Mouse (Mus musculus): ENCODE data around the gene Elk3.

DNA sequence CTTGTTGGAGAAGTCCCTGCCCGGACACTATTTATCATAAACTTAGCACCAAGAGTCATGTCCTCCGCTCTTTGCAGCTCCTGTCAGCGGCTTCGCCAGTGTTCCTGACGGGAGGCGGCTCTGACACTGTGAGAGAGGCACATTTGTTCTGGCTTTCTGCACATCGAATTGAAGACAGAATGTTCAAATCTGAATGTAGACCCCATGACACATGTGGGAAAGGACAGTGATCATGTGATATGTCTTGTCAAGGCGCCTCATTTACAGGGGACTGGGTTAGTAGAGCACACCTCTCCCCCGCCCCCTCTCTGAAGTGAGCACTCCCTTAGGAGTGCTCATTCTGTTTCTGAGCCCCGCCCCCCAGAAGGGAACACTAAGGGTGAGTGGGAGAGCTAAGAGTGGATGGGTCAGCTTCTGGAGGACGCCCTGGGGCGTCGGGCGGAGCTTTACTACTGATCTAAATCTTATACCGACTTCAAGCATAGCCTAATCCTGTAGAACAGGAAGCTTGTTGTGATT is 48.9 kb downstream of the Elk3 start:
- no peak for TF ChIP-seq GATA1 (IDR thresholded peaks at IDR 0.05; ENCODE audit: low read length)
- TF ChIP-seq TAL1 (IDR thresholded peaks at IDR 0.05; ENCODE audit: low read length) = no peak

Measured in erythroblast, embryonic 14.5 days (primary cell).